10 mouse cellular contexts compared by ENCODE assay signal in genomic region chr8:74921882-74922518, GRCm38 (mm10). TPM values are rescaled to one million over a fixed set of nuclear protein-coding genes. Genes with fewer than 3 reads are reported as not detected.
DNase-seq lines count a peak whose midpoint lies in the region; ATAC-seq and TF ChIP-seq lines count a peak whose summit lies in the region.
"Had no signal": no experiment of that assay in that cellular context is flagged by ENCODE, and none has a peak within 500 bp of the region (broad histone marks: within the 10 kb centered on the region; RNA-seq: fewer than 3 reads in every experiment).

No protein-coding gene starts in this region.

- ATAC-seq in hindbrain, embryonic 16.5 days, result peak; percentile 68
- no peak for ATAC-seq in hindbrain, embryonic 11.5 days (ENCODE audit: low FRiP score)

- TF ChIP-seq EP300 in MEL (IDR thresholded peaks at IDR 0.05; ENCODE audit: low read depth in 1 of 2, low read length in 2 of 2), result no peak

- no peaks in the 10 kb centered on the region for H3K4me1 ChIP-seq in hindbrain, embryonic 16.5 days (ENCODE audit: control insufficient read depth, insufficient read depth, low read depth, low read length)
- H3K4me1 ChIP-seq in hindbrain, embryonic 11.5 days (replicated peaks; ENCODE audit: control insufficient read depth, insufficient read depth, low read length), result no peaks in the 10 kb centered on the region
- no peaks in the 10 kb centered on the region for H3K4me1 ChIP-seq in MEL (ENCODE audit: control insufficient read depth in 1 of 2, insufficient read depth in 2 of 2, low read length in 2 of 2)

- WGBS in hindbrain, embryonic 16.5 days, result 86% methylated on average over 4 of the region's 4 CpGs
- WGBS in hindbrain, embryonic 11.5 days, result 78% methylated on average over 4 of the region's 4 CpGs

- H3K79me2 ChIP-seq in MEL (ENCODE audit: control insufficient read depth, insufficient read depth, low read length, poor library complexity), result no peaks in the 10 kb centered on the region

- no peaks in the 10 kb centered on the region for H3K27me3 ChIP-seq in hindbrain, embryonic 16.5 days (replicated peaks; ENCODE audit: control insufficient read depth, insufficient read depth, low read length)
- no peaks in the 10 kb centered on the region for H3K27me3 ChIP-seq in hindbrain, embryonic 11.5 days (ENCODE audit: control insufficient read depth, insufficient read depth, low read length)
- H3K27me3 ChIP-seq in MEL (ENCODE audit: control insufficient read depth in 1 of 2, insufficient read depth in 2 of 2, low read length in 2 of 2), result no peaks in the 10 kb centered on the region

- intact Hi-C loops in left cerebral cortex, postnatal 36 days (cut with DNase I), result loop anchor here (5.0 kb wide), 1 partner anchor 1570 kb away; the partner anchor contains the start of gene Large1

- no peak overlapping the region for H3K4me2 ChIP-seq in hindbrain, embryonic 16.5 days (ENCODE audit: low read length)
- no peak overlapping the region for H3K4me2 ChIP-seq in hindbrain, embryonic 11.5 days (replicated peaks; ENCODE audit: low read depth, low read length)

- no peak for DNase-seq in hindbrain, embryonic 11.5 days (ENCODE audit: low spot score)
- DNase-seq in MEL (ENCODE audit: low read depth, low spot score), result no peak
- DNase-seq in brain, embryonic 14.5 days (ENCODE audit: low read depth), result peak; percentile 61
- DNase-seq in left cerebral cortex, postnatal 36 days (ENCODE audit: low spot score in 2 of 2), result peak; percentile 40 to 43
- DNase-seq in testis, postnatal 14 days (ENCODE audit: low spot score), result no peak
- DNase-seq in testis, postnatal 10 days (ENCODE audit: low spot score), result no peak
- DNase-seq in spleen, postnatal 10 days (ENCODE audit: low spot score in 2 of 2), result no peak
- DNase-seq: kidney, adult 18-20 months had no signal

- TF ChIP-seq RAD21 in MEL (IDR thresholded peaks at IDR 0.05; ENCODE audit: low read depth, low read length), result peak; percentile 3; the same call in 1 of the 2 replicates

- no peak for TF ChIP-seq CTCF in MEL (IDR thresholded peaks at IDR 0.05 in 2 of 3, conservative IDR thresholded peaks at IDR 0.05 in 1 of 3; ENCODE audit: control insufficient read depth in 1 of 3, insufficient read depth in 1 of 3, low read depth in 2 of 3, low read length in 3 of 3, poor library complexity in 1 of 3, severe bottlenecking in 1 of 3)
- TF ChIP-seq CTCF in brain, embryonic 14.5 days (IDR thresholded peaks at IDR 0.05; ENCODE audit: borderline replicate concordance, extremely low read depth, insufficient read depth, insufficient read length), result peak; percentile 30; the same call in 1 of the 2 replicates

- H3K4me3 ChIP-seq in hindbrain, embryonic 16.5 days (ENCODE audit: low read length), result no peak overlapping the region
- H3K4me3 ChIP-seq in hindbrain, embryonic 11.5 days (ENCODE audit: low read depth, low read length), result no peak overlapping the region
- no peak overlapping the region for H3K4me3 ChIP-seq in MEL (ENCODE audit: control insufficient read depth in 1 of 2, insufficient read depth in 1 of 2, low read depth in 2 of 2, low read length in 2 of 2)

- no peak overlapping the region for H3K9ac ChIP-seq in hindbrain, embryonic 16.5 days (ENCODE audit: low read depth, low read length)
- no peak overlapping the region for H3K9ac ChIP-seq in hindbrain, embryonic 11.5 days (ENCODE audit: low read depth, low read length)
- no peak overlapping the region for H3K9ac ChIP-seq in MEL (ENCODE audit: control insufficient read depth, low read depth, low read length, poor library complexity, severe bottlenecking)

- H3K36me3 ChIP-seq in hindbrain, embryonic 16.5 days (ENCODE audit: control insufficient read depth, insufficient read depth, low read length), result no peaks in the 10 kb centered on the region
- no peaks in the 10 kb centered on the region for H3K36me3 ChIP-seq in hindbrain, embryonic 11.5 days (ENCODE audit: control insufficient read depth, insufficient read depth, low read length)
- H3K36me3 ChIP-seq in MEL (ENCODE audit: control insufficient read depth in 1 of 2, insufficient read depth in 2 of 2, low read length in 2 of 2), result no peaks in the 10 kb centered on the region

- TF ChIP-seq POLR2A in MEL (IDR thresholded peaks at IDR 0.05; ENCODE audit: control insufficient read depth in 1 of 2, insufficient read depth in 1 of 2, low read depth in 1 of 2, low read length in 2 of 2, poor library complexity in 1 of 2), result no peak
- no peak for TF ChIP-seq POLR2A in brain, embryonic 14.5 days (IDR thresholded peaks at IDR 0.05; ENCODE audit: borderline replicate concordance, extremely low read depth, insufficient read depth, insufficient read length, poor library complexity, severe bottlenecking)

- H3K27ac ChIP-seq in hindbrain, embryonic 16.5 days (ENCODE audit: low read depth, low read length), result no peak overlapping the region
- H3K27ac ChIP-seq in hindbrain, embryonic 11.5 days (ENCODE audit: low read depth, low read length), result no peak overlapping the region
- no peak overlapping the region for H3K27ac ChIP-seq in MEL (ENCODE audit: control insufficient read depth, low read depth, low read length)

- no peaks in the 10 kb centered on the region for H3K9me3 ChIP-seq in hindbrain, embryonic 16.5 days (ENCODE audit: control insufficient read depth, low read length)
- no peaks in the 10 kb centered on the region for H3K9me3 ChIP-seq in hindbrain, embryonic 11.5 days (ENCODE audit: control insufficient read depth, low read length)
- H3K9me3 ChIP-seq in MEL (replicated peaks; ENCODE audit: insufficient read depth, low read length), result no peaks in the 10 kb centered on the region

TF ChIP-seq in MEL, 35 proteins besides CTCF, POLR2A, EP300 and RAD21:
- TF ChIP-seq NELFE (IDR thresholded peaks at IDR 0.05; ENCODE audit: low read depth, low read length) (no peak), USF1 (IDR thresholded peaks at IDR 0.05; ENCODE audit: low read depth, low read length) (no peak), POLR2AphosphoS5 (IDR thresholded peaks at IDR 0.05; ENCODE audit: borderline replicate concordance, low read depth, low read length) (no peak)

RNA-seq across cellular contexts. Expression of gene Isx, which starts 49.0 kb away (rescaled TPM):
- polyA plus RNA-seq in hindbrain, embryonic 16.5 days (2015; fragmentation: Nextera tagmentation; extraction: Ambion mirVana), result not detected in 2 replicates
- polyA plus RNA-seq in hindbrain, embryonic 11.5 days (2014; fragmentation: Nextera tagmentation; extraction: Ambion mirVana), result not detected in 2 replicates
- total RNA-seq in MEL (2012; rRNA removed), result not detected in 2 replicates
- not detected for polyA plus RNA-seq in MEL (2012; ENCODE audit: insufficient read depth in 1 of 2, insufficient read length in 2 of 2, low read depth in 1 of 2, low replicate concordance in 2 of 2, missing spikeins in 1 of 2)
- not detected in 2 replicates for polyA plus RNA-seq in brain, embryonic 14.5 days (2012; rRNA removed)
- total RNA-seq in left cerebral cortex, postnatal 36 days (2021), result under 1 TPM in 1 of 2 experiments, not detected in 1; 0.17 TPM
- polyA plus RNA-seq: lung, embryonic 16.5 days had no signal

Comparison
In these comparisons a context has a peak if more than half of its experiments do, and no peak if none do; other contexts are left out.
1. DNase-seq: peak in brain, embryonic 14.5 days (single experiment) and left cerebral cortex, postnatal 36 days (2 of 2); none in hindbrain, embryonic 11.5 days (single experiment), MEL (single experiment), testis, postnatal 14 days (single experiment), testis, postnatal 10 days (single experiment) and spleen, postnatal 10 days (0 of 2).